Mouse (Mus musculus) midbrain, embryonic 10.5 days (tissue): ENCODE data around the gene Gpnmb. TPM values are rescaled to one million over a fixed set of nuclear protein-coding genes. Genes with fewer than 3 reads are reported as not detected.
A peak's percentile ranks its signal among the peaks of the same experiment; 100 is the strongest.

Experiments used
- DNase-seq: peaks from one replicate; pipeline ENCODE4 v3.0.0-alpha.2; 2017; ENCODE audit warnings: low spot score
- H3K27ac ChIP-seq: fragments of 300-500 bp; sonication (generic); replicated peaks from 2 replicates; pipeline ENCODE4 v1.5.1; 2016; ENCODE audit warnings: mild to moderate bottlenecking
- H3K27me3 ChIP-seq: fragments of 300-500 bp; sonication (generic); 2 replicates; pipeline ENCODE4 v1.6.1; 2016; ENCODE audit warnings: low read depth, mild to moderate bottlenecking; ENCODE audit not compliant: poor library complexity, severe bottlenecking
- H3K36me3 ChIP-seq: fragments of 300-500 bp; sonication (generic); 2 replicates; pipeline ENCODE4 v1.6.1; 2016; ENCODE audit warnings: mild to moderate bottlenecking, moderate library complexity
- H3K4me1 ChIP-seq: fragments of 300-500 bp; sonication (generic); 2 replicates; pipeline ENCODE4 v1.6.1; 2016
- H3K4me3 ChIP-seq: fragments of 300-500 bp; sonication (generic); 2 replicates; pipeline ENCODE4 v1.5.1; 2016; ENCODE audit warnings: mild to moderate bottlenecking, moderate library complexity
- H3K9me3 ChIP-seq: fragments of 300-500 bp; sonication (generic); replicated peaks from 2 replicates; pipeline ENCODE4 v1.6.1; 2016; ENCODE audit warnings: mild to moderate bottlenecking
- WGBS: fragments of 180-500 bp; shearing (Covaris S2); methylation state at CpG from one replicate; pipeline ENCODE4 v1.1.7; 2016; 5-methylcytosine and 5-hydroxymethylcytosine counted together
- polyA plus RNA-seq: library from polyadenylated mRNA; unstranded; fragments of >200 nt; fragmentation: Nextera tagmentation; extraction: Ambion mirVana; gene quantifications from 2 replicates; pipeline ENCODE4 v1.2.1, GENCODE M21; 2016

Gene Gpnmb
- polyA plus RNA-seq, 1 experiment from 2014 or later, result 0.79 TPM

DNA sequence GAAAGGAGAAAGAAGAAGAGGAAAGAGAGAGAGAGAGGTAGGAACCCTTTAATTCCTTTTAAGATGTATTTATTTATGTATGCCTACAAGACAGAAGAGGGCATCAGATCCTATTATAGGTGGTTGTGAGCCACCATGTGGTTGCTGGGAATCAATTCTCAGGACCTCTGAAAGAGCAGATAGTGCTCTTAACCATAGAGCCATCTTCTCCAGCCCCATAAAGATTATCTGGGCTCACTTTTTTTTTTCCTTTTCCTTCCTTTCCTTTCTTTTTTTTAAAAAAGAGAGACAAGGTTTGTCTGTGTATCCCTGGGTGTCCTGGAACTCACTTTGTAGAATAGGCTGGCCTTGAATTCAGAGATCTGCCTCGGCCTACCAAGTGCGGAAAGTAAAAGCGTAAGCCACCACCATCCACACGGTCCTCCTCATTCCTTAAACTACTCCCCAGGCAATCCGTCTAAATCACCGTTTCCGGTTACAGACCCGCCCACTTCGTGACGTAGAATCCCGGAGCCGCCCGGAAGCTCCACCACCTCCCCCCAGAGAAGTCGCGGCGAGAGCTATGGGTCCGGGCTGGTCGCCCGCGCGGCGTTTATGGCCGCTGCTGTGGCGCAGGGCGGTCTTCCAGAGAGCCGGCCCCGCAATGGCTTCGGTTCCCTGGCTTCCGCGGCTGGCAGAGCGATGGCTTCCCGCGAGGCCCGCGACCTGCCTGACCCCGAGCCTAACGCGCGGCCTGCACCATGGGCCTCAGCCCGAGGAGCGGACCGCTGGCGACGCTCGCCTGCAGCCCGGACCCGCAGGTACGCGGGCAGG, 37.2 kb downstream of the Gpnmb start, which contains the start of gene Malsu1:
Gene Malsu1, plus strand, starts transcription at position 492 of the 813 bp plus-strand sequence.
- Histone ChIP-seq H3K4me3 (peak within 1 kb of the TSS; percentile 86), H3K27ac (peak within 1 kb of the TSS; percentile 91), H3K4me1 (peaks cover 17% of the 10 kb centered on the region), H3K36me3 (0 out of 2 replicates have a peak, but pooled peaks cover 4% of the 10 kb centered on the region), H3K27me3 (no peaks in the 10 kb centered on the region), H3K9me3 (no peaks in the 10 kb centered on the region)
- peak; percentile 94 for DNase-seq
- WGBS, result under 1% methylated on average over 49 of the region's 49 CpGs

DNA sequence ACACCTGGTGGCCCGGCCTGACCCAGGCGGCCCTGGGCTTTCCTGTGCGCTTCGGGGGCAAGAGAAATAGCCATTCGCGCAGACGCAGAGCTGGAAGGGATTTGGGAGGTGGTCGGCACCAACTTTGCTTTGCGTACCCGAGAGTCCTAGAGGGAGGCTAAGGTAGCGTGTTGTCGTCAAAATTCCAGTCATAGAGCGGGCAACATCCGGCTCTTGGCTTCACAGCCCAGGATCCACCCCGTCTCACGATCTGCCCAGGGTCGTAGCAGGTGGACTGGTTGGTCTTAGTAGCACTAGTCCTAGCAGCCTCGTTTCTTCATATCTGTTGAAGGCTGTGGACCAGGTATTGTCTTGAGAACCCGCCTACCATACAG, 37.8 kb downstream of the Gpnmb start:
- 2% methylated on average over 19 of the region's 19 CpGs for WGBS
- no peak for DNase-seq
- 0 out of 2 replicates have a peak, but pooled peaks cover 7% of the 10 kb centered on the region for H3K36me3 ChIP-seq

DNA sequence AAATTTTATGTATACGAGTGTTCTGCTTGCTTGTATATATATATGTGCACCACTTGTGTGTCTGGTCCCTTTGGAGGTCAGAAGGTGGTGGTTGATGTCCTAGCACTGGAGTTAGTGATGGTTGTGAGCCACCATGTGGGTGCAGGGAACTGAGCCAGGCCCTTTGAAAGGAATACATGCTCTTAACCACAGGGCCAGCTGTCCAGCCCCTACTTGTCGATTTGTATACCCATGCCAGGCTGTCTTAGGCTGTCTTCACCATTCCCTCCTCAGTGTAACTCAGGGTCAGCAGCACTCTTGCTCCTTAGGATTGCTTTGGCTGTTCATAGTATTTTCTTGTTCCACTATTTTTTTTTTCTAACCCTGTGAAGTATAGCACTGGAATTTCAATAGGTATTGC, 41.5 kb downstream of the Gpnmb start:
- WGBS, result 87% methylated on average over 2 of the region's 2 CpGs
- H3K27me3 ChIP-seq, result no peaks in the 10 kb centered on the region
- no peak for DNase-seq

More for the DNA sequence above, 37.8 kb downstream of the Gpnmb start:
- H3K4me3 ChIP-seq, result peak overlapping the region; percentile 86
- no peaks in the 10 kb centered on the region for H3K9me3 ChIP-seq
- H3K4me1 ChIP-seq, result peaks cover 17% of the 10 kb centered on the region
- peak overlapping the region; percentile 91 for H3K27ac ChIP-seq
- no peaks in the 10 kb centered on the region for H3K27me3 ChIP-seq

DNA sequence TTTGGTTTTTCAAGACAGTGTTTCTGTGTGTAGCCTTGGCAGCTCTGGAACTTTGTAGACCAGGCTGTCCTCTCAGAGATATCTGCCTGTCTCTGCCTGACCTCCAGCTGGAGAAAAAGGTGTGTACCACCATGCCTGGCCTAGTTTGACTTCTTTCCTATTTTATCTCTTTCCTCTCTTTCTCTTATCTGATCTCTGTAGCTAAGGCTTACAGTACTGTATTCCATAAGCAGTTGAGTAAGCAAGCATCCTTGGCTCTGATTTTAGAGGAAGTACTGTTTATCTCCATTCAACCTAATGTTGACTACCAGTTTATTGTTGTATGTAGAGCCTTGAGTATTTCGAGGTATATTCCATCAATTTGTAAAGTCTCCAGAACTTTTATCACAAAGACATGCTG, 43.0 kb downstream of the Gpnmb start:
- H3K9me3 ChIP-seq, result no peaks in the 10 kb centered on the region
- no peaks in the 10 kb centered on the region for H3K27me3 ChIP-seq
- 94% methylated on average over 1 of the region's 1 CpGs for WGBS
- peaks cover 8% of the 10 kb centered on the region for H3K4me1 ChIP-seq
- peaks cover 42% of the 10 kb centered on the region for H3K36me3 ChIP-seq
- no peak overlapping the region for H3K4me3 ChIP-seq
- H3K27ac ChIP-seq, result no peak overlapping the region
- no peak for DNase-seq

More for the DNA sequence above, 41.5 kb downstream of the Gpnmb start:
- Histone ChIP-seq H3K36me3 (peaks cover 28% of the 10 kb centered on the region), H3K27ac (no peak overlapping the region), H3K4me1 (peaks cover 16% of the 10 kb centered on the region), H3K4me3 (no peak overlapping the region), H3K9me3 (no peaks in the 10 kb centered on the region)

DNA sequence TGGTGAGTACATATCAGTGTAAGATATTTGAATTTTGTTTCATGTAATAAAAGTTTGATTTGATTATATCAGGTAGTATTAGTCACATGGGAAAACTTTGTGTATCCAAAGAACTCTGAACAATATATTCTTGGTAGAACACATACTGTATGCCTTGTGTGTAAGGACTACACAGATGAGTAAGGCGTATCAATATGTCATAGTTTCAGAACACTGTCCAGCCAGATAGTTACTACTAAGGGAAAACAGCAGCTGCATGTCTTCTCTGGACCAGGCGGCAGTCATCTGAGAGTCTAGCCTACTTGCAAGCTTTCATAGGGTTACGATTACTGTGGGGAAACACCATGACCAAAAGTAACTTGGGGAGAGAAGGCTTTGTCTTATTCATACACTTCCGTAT, 46.7 kb downstream of the Gpnmb start:
- DNase-seq, result no peak
- peaks cover 76% of the 10 kb centered on the region for H3K36me3 ChIP-seq
- WGBS, result 92% methylated on average over 4 of the region's 4 CpGs

DNA sequence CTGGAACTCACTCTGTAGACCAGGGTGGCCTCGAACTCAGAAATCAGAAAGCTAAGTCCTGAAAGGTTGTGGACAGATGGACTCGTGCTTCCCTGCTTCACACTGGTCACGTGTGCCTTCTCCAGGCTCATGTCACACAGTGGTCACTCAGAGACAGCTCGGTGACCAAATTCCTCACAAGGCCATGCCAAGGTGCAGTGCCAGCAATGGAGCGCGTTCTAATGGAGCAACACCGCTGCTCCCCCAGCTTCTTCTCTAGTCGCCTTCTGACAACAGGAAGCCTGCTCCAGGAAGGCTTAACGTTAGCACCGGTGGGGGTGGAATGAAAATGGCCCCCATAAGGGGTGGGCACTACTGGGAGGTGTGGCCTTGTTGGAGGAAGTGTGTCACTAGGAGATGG, 58.6 kb downstream of the Gpnmb start:
- Histone ChIP-seq H3K9me3 (no peaks in the 10 kb centered on the region), H3K4me3 (no peak overlapping the region), H3K4me1 (no peaks in the 10 kb centered on the region), H3K36me3 (peaks cover 100% of the 10 kb centered on the region), H3K27me3 (no peaks in the 10 kb centered on the region), H3K27ac (no peak overlapping the region)
- DNase-seq, result no peak
- WGBS, result 92% methylated on average over 10 of the region's 10 CpGs

More for the DNA sequence above, 46.7 kb downstream of the Gpnmb start:
- Histone ChIP-seq H3K27ac (no peak overlapping the region), H3K9me3 (no peaks in the 10 kb centered on the region), H3K4me3 (no peak overlapping the region), H3K27me3 (no peaks in the 10 kb centered on the region), H3K4me1 (no peaks in the 10 kb centered on the region)

DNA sequence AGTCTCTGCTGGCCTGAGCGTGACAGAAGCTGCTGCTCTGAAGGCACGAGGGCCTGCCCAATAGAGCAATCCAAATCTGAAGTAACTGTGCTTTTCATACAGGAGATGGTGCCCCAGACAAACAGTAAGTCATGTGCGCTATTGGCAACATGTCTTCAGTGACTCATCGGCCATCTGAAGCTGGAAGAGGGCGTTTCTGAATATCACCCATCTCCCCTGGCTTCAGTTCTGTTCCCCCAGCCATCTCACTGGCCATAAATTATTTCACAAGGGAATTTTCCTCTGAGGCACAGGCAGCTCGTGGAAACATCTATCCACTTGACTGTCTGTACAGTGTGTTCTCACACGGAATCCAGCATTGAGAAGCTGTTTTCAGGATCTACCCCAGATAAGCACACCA, 60.1 kb downstream of the Gpnmb start:
- WGBS, result 92% methylated on average over 7 of the region's 7 CpGs
- Histone ChIP-seq H3K27me3 (no peaks in the 10 kb centered on the region), H3K27ac (no peak overlapping the region), H3K4me1 (no peaks in the 10 kb centered on the region), H3K9me3 (no peaks in the 10 kb centered on the region), H3K36me3 (peaks cover 100% of the 10 kb centered on the region), H3K4me3 (no peak overlapping the region)
- no peak for DNase-seq

DNA sequence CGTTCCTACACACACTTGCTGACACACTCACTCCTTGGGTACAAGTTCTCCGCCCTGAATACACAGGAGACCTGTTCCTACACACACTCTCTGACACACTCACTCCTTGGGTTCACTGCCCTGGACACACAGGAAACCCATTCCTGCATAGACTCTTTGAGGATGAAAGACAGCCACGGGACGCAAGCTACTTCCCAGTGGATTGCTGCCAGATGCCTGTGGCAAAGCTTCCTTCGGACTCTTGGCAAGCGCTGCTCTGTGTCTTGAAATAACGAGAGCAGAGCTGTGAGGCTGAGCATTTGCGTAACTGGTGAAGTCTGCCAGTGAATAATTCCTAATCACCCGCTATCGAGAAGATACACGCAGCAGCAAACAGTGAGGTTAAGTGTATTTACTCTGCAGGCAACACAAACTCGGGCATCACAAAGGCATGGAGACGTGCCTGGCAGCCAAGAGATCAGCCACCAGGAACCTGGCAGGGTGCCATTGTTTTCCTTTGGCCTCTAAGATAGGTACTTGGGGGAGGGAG, 60.7 kb downstream of the Gpnmb start:
- H3K4me3 ChIP-seq, result no peak overlapping the region
- H3K36me3 ChIP-seq, result peaks cover 100% of the 10 kb centered on the region
- H3K27ac ChIP-seq, result no peak overlapping the region
- no peaks in the 10 kb centered on the region for H3K4me1 ChIP-seq
- DNase-seq, result no peak
- WGBS, result 75% methylated on average over 13 of the region's 13 CpGs
- no peaks in the 10 kb centered on the region for H3K9me3 ChIP-seq
- no peaks in the 10 kb centered on the region for H3K27me3 ChIP-seq

DNA sequence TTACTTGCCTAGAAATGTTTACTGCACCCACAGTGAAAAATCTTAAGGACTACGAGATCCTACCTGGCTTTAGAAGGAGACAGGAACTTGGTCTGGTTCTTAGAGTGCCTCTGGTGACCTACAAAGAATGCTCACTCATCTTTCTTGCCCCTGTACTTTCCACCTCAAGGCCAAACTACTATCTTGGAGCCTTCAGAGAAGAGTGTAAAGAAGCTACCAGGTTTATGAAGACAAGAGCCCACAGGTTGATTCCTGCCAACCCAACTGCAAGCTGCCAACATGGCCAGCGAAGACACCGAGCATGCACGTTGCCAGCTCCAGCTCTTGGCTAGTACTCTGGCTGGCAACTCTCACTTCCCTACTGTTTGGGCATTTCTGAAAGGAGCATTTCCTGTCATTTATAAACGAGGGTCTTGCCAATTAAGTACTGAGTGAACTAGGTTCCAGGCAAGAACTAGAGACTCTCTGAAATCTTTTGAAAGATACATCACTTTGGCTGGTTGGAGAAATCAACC, 61.3 kb downstream of the Gpnmb start:
- 92% methylated on average over 5 of the region's 5 CpGs for WGBS
- DNase-seq, result no peak
- Histone ChIP-seq H3K9me3 (no peaks in the 10 kb centered on the region), H3K27me3 (no peaks in the 10 kb centered on the region), H3K27ac (no peak overlapping the region), H3K4me1 (no peaks in the 10 kb centered on the region), H3K4me3 (no peak overlapping the region), H3K36me3 (peaks cover 100% of the 10 kb centered on the region)

DNA sequence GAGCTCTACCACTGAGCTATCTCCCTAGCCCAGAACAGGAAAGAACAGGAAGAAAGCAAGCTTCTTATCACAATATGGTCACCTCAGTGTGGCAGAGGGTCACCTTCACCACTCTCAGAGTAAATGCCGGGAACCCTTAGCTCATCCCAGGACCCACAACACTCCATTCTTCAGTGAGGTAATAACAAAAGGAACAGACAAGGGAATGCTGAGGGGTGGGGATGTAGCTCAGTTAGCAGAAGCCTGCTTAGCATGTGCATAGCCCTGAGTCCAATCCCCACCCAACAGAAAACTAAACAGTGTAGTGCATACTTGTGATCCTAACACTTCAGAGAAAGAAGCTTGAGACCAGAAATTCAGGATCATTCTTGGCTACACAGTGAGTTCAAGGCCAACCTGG, 62.7 kb downstream of the Gpnmb start:
- Histone ChIP-seq H3K4me3 (no peak overlapping the region), H3K4me1 (no peaks in the 10 kb centered on the region), H3K9me3 (no peaks in the 10 kb centered on the region), H3K36me3 (peaks cover 100% of the 10 kb centered on the region), H3K27ac (no peak overlapping the region), H3K27me3 (no peaks in the 10 kb centered on the region)
- DNase-seq, result no peak
- WGBS, result 87% methylated on average over 1 of the region's 1 CpGs

DNA sequence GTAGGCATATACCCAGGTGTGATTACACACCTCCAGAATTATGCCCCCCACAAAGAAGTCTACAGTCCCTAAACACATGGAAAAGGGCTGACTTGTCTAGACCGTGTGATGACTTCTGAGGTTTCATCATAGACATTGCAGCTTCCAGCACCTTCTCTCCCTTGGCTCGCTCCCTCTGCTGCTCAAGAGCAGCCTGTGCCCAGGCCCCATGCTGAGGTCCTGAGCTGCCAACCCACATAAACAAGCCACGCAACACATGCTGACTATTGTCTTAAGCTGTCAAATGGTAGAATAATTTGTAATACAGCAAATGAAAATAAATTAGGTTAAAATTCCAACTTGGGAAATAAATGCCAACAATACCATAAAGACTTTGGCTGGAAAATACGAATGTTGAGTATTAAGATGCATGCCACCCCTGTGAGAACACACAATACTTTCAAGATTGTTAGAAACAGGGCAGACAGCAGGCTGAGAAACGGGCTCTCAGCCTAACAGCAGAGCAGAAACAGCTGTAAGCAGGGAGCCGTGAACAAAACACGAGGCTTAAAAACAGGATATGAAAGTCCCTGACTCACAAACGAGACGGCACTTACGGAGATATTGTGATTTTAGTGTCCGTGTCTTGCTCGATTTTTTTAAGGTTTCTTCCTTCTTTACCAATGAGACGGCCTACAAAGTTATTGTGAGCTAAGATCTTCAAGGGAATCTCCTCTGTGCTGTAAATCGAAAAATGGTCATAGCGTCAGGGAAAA, 70.6 kb downstream of the Gpnmb start:
- H3K27ac ChIP-seq, result no peak overlapping the region

DNA sequence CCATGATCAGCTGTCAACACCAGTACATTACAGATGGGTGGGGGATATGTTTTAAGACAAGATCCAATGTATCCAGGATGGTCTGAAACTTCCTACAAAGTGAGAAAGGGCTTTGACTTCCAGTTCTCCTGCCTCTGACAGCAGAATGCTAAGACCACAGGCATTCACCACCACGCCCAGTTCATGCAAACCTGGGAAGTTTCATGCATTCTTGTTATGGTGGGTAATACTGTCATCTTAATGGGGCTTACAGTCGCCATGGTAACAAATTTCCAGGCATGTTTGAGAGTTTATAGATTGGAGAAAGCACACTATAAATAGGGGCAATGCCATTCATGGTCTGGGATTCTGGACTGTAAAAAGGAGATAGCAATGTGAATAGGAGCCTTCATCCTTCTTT, 72.8 kb downstream of the Gpnmb start:
- H3K36me3 ChIP-seq, result peaks cover 95% of the 10 kb centered on the region

More for the DNA sequence above, 70.6 kb downstream of the Gpnmb start:
- Histone ChIP-seq H3K4me1 (0 out of 2 replicates have a peak, but pooled peaks cover 2% of the 10 kb centered on the region), H3K9me3 (no peaks in the 10 kb centered on the region), H3K27me3 (no peaks in the 10 kb centered on the region), H3K4me3 (no peak overlapping the region), H3K36me3 (peaks cover 100% of the 10 kb centered on the region)
- WGBS, result 94% methylated on average over 15 of the region's 15 CpGs
- DNase-seq, result no peak

More for the DNA sequence above, 72.8 kb downstream of the Gpnmb start:
- Histone ChIP-seq H3K27me3 (no peaks in the 10 kb centered on the region), H3K9me3 (no peaks in the 10 kb centered on the region), H3K27ac (no peak overlapping the region), H3K4me3 (no peak overlapping the region), H3K4me1 (0 out of 2 replicates have a peak, but pooled peaks cover 2% of the 10 kb centered on the region)
- DNase-seq, result no peak
- WGBS, result 96% methylated on average over 2 of the region's 2 CpGs
